Mouse (Mus musculus) lung, adult 18-20 months (tissue): ENCODE results near the gene Snx14.
"Not testable (repeated sequence)": the region's sequence is repeated elsewhere in the genome, so short reads cannot be mapped to it uniquely, and the experiment has no call there.

Experiments
- DNase-seq, 2 experiments: peaks; one replicate each; pipeline ENCODE4 v3.0.0; 2022; ENCODE audit warnings: mixed read lengths in 2 of 2

The Snx14 gene

DNA sequence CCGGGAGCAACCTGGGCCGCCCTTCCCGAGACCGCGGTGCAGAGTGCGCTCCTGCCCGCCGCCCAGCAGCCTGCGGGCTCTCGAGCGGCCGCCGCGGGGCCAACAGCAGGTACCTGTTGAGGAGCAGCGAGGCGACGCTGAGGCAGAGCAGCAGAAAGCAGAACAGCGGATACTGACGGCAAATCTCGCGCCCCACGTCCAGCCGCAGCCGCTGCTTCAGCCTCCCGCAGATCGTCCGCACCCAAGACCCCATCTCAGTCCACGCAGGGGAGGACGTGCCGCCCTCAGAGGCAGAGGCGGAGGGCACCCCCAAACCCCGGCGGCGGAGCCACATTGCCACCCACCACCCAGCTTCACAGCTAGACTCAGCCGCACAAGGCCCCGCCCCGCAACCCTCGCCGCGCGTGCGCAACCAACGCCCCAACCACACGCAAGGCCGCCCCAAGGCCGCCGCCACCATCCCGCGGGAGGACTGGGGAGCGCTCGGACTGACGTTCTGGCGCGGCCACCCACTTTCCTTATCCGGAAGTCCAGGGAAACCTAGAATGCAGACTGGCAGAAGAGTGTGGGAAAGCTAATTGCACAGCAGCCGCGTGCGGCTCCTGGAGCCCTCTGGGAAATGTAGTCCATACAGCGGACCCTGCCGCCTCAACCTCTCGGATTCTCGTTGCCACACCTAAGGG lies at the start of gene Snx14:
TSS of gene Snx14 (minus strand) at position 404 of the 683 bp plus-strand sequence.
- peak; percentile 97 to 98 for DNase-seq

- no peak for DNase-seq
Observed at GRCm38 (mm10) chr9:88484531-88484930, 45.8 kb upstream of the Snx14 start.

- DNase-seq, result peak; percentile 85 to 90
Observed at GRCm38 (mm10) chr9:88482829-88483396, 44.2 kb upstream of the Snx14 start.

GRCm38 (mm10) chr9:88482230-88482828 lies 43.6 kb upstream of the Snx14 start, which contains the start of gene Syncrip:
Gene Syncrip, minus strand, starts transcription at chr9:88482574.
- DNase-seq, result peak; percentile 94 to 95

- DNase-seq, result peak; percentile 43 to 44
Observed at GRCm38 (mm10) chr9:88481791-88482160, 43.0 kb upstream of the Snx14 start.

GRCm38 (mm10) chr9:88481061-88481790 lies 42.5 kb upstream of the Snx14 start:
- peak; percentile 18 to 31 for DNase-seq

DNA sequence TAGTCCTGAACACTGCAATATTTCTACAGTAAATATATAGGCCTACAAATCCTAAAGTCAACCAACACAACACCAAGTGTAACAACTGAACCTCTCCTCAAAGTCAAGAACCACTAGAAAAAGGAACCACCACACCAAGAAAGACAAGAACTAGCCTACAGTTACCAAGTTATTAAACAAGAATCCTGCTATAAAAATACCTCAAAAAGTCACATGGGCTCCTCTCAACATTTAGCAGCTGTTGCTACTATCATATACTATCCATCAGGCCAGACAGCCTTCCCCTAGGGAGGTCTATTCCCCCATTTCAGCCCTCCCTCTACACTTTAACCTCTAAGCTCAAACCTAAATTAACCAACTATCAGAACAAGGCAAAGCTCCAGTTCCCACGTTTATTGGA lies 41.4 kb upstream of the Snx14 start:
- no peak for DNase-seq

GRCm38 (mm10) chr9:88476138-88476537 lies 37.4 kb upstream of the Snx14 start:
- DNase-seq, result no peak

GRCm38 (mm10) chr9:88461017-88461416 lies 22.3 kb upstream of the Snx14 start:
- not testable (repeated sequence) for DNase-seq

GRCm38 (mm10) chr9:88439991-88440390 lies 1.2 kb upstream of the Snx14 start:
- DNase-seq, result no peak

DNA sequence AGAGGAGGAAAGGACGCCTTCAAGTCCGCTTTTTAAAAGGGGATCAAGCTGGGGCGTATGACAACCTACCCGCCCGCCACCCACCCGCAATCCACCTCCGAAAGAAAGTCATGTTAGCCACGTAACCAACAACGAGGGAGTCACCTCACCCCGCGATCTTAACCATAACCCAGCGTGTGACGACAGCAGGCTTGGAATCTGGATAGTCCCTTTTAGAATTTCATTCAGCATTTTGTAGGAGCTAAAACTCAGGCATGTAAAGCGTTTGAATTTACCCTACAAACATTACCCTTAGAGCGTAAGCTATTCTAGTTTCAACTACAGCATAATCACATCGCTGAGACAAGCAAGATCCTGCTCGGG lies 461 bp upstream of the Snx14 start:
- no peak for DNase-seq

DNA sequence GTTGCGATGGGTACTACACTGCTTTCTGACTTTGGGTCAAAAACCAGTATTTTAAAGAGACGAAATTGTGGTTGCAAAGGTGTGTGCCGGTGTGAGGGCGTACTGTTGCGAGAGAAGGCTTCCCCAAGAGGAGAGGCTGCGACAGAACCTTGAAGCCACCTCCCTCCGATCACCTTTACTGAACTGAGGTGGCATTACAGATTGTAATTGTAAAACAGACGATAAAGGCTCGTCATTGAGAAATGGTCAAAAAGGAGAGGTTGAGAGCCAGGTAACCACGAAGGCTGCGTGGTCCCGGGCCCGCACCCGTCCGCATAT lies 562 bp downstream of the Snx14 start:
- no peak for DNase-seq

DNA sequence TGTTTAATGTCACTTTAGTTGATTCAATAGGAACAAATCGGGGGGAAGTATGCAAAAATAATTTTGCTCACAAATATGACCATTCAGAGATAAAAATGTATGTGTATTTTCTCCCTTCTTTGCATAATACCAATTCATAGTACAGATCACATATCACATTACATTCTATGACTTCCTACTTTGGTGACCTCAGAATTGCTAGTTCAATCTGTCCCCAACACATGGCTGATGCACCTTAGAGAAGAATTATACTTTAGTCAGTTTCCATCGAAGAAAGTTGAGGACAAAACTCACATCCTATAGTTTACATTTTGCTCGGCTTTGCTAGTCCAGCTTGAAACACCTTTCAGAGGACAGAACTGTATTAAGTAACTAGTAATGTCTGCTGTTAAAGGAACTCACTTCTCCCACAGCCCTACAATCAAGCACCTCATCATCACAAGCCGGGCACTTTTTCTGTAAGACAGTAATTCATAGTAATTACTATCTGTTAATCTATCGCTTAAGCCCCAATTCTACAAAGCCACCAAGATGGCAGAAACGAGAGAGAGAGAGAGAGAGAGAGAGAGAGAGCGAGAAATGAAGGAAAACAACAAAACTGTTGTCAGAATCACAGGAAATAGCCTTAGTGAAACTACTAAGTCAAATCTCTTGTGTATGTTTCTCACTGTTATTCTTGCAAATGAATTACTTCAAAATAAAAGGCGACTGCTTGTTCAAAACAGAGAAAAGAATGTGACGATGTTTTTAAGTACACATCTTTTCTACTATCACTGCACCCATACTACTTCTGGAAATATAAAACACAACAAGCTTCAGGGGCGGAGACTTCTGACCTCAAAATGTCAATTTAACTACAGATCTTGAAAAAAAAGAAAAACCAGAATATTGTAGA lies 1.2 kb downstream of the Snx14 start:
- no peak for DNase-seq

DNA sequence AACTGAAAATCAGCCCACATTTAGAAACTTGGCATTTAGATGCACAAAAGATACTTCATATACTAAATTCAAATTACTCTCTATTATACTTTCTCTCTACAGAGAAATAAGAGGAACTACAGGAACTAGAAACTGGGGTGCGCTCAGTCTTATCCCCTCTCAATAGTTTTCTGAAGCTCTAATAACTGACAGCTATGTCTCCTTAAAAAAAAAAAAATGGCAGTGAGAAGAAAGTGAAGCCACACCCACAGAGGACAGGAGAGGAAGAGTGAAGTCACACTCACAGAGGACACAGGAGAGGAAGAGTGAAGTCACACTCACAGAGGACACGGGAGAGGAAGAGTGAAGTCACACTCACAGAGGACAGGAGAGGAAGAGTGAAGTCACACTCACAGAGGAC lies 14.4 kb downstream of the Snx14 start:
- DNase-seq, result no peak

GRCm38 (mm10) chr9:88422428-88422827 lies 16.3 kb downstream of the Snx14 start:
- no peak for DNase-seq

DNA sequence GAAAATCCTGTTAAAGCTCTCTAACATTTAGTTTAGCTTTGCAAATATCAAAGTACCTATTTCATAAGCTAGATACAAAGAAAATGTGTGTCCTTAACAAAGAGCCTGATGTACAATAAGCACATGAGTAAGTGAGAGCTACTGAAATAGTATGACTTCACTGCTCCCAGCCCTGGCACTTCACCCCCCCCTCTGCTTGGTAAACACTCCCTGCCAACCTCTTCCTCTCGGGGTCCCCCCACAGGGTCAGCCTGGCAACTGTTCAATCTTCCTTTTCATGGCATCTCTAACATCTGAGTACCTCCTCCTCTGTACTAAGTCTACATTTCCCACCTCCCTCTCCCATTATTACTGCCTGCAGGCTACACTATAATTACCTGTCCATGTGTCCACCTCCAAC lies 22.0 kb downstream of the Snx14 start:
- DNase-seq, result no peak

DNA sequence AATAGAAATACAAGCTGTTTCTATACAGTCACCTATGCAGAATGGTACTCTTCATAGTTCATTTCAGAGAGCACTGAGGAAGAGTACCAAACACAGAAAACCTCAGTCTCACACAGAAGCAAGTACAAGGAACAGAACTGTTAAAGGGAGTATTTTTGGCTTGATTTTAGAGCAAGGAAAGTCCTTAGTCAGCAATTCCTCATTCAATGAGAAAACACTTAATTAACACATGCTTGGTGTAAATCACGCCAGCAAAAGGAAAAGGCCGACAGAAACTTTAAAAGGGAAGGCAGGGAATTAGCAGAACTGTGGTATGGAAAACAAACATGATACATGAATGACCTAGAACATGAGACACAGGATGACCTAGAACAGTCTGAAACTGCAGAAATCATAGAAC lies 28.8 kb downstream of the Snx14 start:
- no peak for DNase-seq

DNA sequence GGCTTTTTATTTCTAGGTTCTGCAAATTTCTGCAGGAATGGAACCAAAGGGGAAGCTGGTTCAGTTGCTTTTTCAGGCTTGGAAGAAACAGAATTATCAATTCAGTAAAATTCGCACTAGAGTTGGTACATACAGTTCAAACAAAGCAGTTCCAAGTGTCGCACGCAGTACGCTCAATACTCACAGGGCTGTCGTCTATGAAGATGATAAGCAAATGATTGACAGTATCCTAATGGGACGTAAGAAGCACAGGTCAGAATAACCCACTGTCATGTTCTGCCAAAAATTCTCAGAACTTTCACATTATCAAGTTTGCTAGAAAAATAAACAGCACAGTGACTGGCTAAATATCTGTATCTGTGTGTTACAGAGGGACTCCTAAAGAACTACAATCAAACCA lies 34.2 kb downstream of the Snx14 start:
- DNase-seq, result no peak

DNA sequence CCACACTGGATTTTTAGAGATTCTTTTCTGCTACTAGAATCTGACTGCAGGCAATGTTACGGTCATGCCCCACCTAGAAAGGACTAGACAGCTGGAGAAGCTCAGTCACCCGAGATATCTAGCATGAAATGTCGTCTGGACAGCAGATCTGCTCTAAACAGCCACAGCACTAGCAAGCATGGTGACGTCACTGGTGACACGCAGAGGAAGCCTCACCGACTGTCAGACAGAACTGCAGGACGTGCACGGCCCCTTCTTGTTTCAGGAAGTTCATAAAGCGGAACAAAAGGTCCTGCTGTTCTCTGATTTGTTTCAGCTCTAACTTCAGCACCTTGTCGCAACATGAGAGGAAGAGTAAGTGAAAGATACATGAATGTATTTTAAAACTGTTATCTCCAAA lies 34.7 kb downstream of the Snx14 start:
- peak; percentile 37 to 43 for DNase-seq

GRCm38 (mm10) chr9:88398461-88398860 lies 40.3 kb downstream of the Snx14 start:
- DNase-seq, result no peak

DNA sequence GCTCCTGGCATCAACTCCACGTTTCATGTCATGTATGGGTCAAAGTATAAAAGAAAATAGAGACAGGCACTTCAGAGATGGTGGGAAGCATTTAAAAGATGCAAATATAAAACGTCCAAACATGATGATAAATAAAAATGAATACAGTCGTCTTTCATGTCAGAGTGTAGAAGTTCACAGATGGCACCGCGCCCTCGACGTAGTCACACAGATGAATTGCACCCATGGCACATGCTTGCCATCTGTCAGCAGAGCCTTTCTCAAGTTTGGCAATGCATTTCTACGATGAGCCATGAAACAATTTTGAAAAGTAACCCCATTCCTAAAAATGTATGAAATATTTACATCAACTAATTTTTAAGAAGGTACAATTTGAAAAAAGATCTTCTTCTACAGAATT lies 43.9 kb downstream of the Snx14 start:
- DNase-seq, result no peak

GRCm38 (mm10) chr9:88388826-88389225 lies 49.9 kb downstream of the Snx14 start:
- no peak for DNase-seq

- DNase-seq, result no peak
Observed at GRCm38 (mm10) chr9:88380542-88380941, 58.2 kb downstream of the Snx14 start.
